Mouse (Mus musculus): ENCODE data around the gene Trabd2b. TPM values are rescaled to one million over a fixed set of nuclear protein-coding genes. Genes with fewer than 3 reads are reported as not detected.

Gene Trabd2b
- total and polyA plus RNA-seq, 2 experiments from 2014 or later: 0.63 to 0.71 TPM

DNA sequence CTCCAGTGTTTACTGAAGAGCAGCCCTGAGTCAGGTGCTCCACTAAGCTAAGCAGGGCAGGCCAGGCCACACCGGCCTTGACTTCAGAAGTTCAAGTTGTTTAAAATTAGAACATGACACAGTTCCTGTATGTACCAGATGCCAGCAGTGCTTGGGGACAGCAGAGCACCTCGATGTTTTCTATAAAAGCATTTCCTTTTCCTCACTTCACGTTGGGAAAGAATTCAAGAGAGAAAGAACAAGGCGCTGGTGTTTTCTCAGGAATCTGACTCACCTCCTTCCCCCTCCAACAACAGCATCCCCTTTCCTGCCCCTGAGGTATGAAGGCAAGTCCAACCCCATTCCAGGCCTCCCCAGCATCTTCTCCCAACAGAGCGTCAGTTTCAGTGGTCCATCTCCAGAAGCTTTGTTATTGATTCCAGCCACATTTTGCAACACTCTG lies 108.8 kb downstream of the Trabd2b start:
- WGBS: 81% methylated on average over 5 of the region's 5 CpGs

DNA sequence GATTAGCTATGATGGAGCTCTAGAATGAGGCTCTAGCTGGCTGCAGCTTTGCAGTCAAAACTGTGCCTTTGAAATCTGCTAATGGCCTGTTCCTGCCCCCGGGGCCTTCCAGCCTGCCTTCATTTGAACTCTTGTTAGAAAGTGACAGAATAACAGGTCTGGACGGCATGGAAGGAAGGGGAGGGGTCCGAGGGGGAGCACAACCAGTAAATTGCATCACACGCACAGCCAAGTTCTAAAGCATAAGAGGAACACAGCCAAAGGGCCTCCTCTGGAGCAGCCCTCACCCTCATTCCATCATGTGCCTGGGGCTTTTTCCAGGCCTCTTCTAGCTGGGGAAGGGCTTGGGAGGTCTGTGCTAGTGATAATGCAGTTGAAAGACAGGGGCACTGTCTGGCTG lies 110.1 kb downstream of the Trabd2b start:
- H3K27ac ChIP-seq (ENCODE audit: low read depth, low read length): no peak overlapping the region
- WGBS: 23% methylated on average over 4 of the region's 4 CpGs

More for the DNA sequence above, 108.8 kb downstream of the Trabd2b start:
- no peak for TF ChIP-seq CTCF (IDR thresholded peaks at IDR 0.05; ENCODE audit: low read depth)
- H3K9me3 ChIP-seq (ENCODE audit: low read length): no peaks in the 10 kb centered on the region
- no peak for DNase-seq
- H3K36me3 ChIP-seq (ENCODE audit: insufficient read depth): no peaks in the 10 kb centered on the region
- H3K4me3 ChIP-seq (ENCODE audit: low read depth, low read length): no peak overlapping the region
- H3K4me2 ChIP-seq (ENCODE audit: low read depth): no peak overlapping the region
- H3K27ac ChIP-seq (ENCODE audit: low read depth, low read length): no peak overlapping the region
- H3K9ac ChIP-seq: no peak overlapping the region
- H3K4me1 ChIP-seq (ENCODE audit: insufficient read depth): no peaks in the 10 kb centered on the region
- ATAC-seq: no peak; the same call in 1 of the 2 replicates
- H3K27me3 ChIP-seq (ENCODE audit: insufficient read depth, low read length): no peaks in the 10 kb centered on the region

DNA sequence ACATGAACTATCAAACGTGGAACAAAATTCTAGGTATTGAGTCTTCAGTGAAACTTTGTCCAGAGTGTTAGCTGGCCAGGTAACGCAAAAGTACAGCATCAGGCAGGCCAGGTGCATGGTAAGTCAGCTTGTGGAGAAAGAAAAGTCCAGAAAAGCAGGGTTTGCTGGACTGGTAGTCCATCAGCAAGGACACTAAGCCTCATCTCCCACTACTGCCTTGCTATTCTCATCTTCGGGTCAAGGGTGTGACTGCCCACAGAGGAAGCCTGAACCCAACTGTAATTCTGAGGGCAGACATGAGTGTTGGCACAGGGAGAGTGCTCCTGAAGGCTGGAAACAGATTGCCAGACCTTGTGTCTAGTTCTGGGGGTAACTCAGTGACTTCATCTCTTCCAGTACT lies 111.5 kb downstream of the Trabd2b start:
- no peaks in the 10 kb centered on the region for H3K27me3 ChIP-seq (ENCODE audit: insufficient read depth, low read length)
- no peak overlapping the region for H3K4me3 ChIP-seq (ENCODE audit: low read depth, low read length)
- H3K4me1 ChIP-seq (ENCODE audit: insufficient read depth): no peaks in the 10 kb centered on the region
- H3K36me3 ChIP-seq (ENCODE audit: insufficient read depth): no peaks in the 10 kb centered on the region
- no peak for DNase-seq
- 90% methylated on average over 3 of the region's 3 CpGs for WGBS
- H3K4me2 ChIP-seq (ENCODE audit: low read depth): no peak overlapping the region
- TF ChIP-seq CTCF (IDR thresholded peaks at IDR 0.05; ENCODE audit: low read depth): no peak
- no peak for ATAC-seq
- no peak overlapping the region for H3K27ac ChIP-seq (ENCODE audit: low read depth, low read length)
- H3K9ac ChIP-seq: no peak overlapping the region
- H3K9me3 ChIP-seq (ENCODE audit: low read length): no peaks in the 10 kb centered on the region

More for the DNA sequence above, 110.1 kb downstream of the Trabd2b start:
- no peak for TF ChIP-seq CTCF (IDR thresholded peaks at IDR 0.05; ENCODE audit: low read depth)
- Histone ChIP-seq H3K4me2 (ENCODE audit: low read depth) (no peak overlapping the region), H3K9ac (no peak overlapping the region), H3K27me3 (ENCODE audit: insufficient read depth, low read length) (no peaks in the 10 kb centered on the region), H3K36me3 (ENCODE audit: insufficient read depth) (no peaks in the 10 kb centered on the region), H3K4me1 (ENCODE audit: insufficient read depth) (no peaks in the 10 kb centered on the region), H3K4me3 (ENCODE audit: low read depth, low read length) (no peak overlapping the region), H3K9me3 (ENCODE audit: low read length) (no peaks in the 10 kb centered on the region)
- ATAC-seq (no peak), DNase-seq (no peak)

DNA sequence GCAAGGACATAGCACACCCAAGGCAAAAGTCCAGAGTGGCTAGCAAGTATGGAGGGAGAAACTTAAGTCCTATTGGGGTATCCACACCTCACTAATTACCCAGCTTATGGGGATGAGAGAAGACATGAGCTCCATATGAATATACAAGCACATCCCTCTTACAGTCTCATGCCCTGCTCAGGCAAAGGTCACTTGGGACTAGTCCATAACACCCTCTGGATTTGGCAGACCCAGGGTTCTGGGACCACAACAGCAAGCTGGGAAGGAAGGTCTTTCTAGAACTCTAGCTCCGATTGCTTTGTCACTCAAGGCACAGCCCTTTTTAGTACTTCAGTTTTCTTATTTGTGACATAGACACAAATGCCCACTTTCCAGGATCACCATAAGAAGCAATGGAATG lies 112.0 kb downstream of the Trabd2b start:
- H3K27me3 ChIP-seq (ENCODE audit: insufficient read depth, low read length): no peaks in the 10 kb centered on the region
- H3K4me1 ChIP-seq (ENCODE audit: insufficient read depth): no peaks in the 10 kb centered on the region
- no peak overlapping the region for H3K9ac ChIP-seq
- no peak overlapping the region for H3K4me3 ChIP-seq (ENCODE audit: low read depth, low read length)
- H3K4me2 ChIP-seq (ENCODE audit: low read depth): no peak overlapping the region
- no peaks in the 10 kb centered on the region for H3K9me3 ChIP-seq (ENCODE audit: low read length)
- no peak for TF ChIP-seq CTCF (IDR thresholded peaks at IDR 0.05; ENCODE audit: low read depth)
- H3K27ac ChIP-seq (ENCODE audit: low read depth, low read length): no peak overlapping the region
- ATAC-seq (no peak), DNase-seq (no peak)
- WGBS: 94% methylated on average over 1 of the region's 1 CpGs
- no peaks in the 10 kb centered on the region for H3K36me3 ChIP-seq (ENCODE audit: insufficient read depth)

DNA sequence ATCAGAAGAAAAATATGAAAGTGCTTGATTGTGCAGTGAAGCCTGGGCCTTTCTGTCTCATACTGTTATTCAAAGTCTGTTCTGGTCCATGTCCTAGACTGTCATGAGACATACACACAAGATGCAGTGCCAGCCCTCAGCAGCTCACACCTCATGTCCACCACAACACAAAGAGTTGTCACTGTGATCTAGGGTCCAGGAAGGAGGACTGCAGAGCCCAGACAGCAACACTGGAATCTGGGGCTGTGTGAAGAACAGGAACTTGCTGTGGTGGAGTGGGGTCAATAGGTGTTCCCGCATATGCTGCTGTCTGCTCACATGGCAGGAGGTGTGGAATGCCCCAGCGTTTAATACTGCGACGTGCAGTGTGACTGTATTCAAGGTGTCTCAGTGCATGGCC lies 112.8 kb downstream of the Trabd2b start:
- H3K4me3 ChIP-seq (ENCODE audit: low read depth, low read length): no peak overlapping the region
- H3K9me3 ChIP-seq (ENCODE audit: low read length): no peaks in the 10 kb centered on the region
- H3K36me3 ChIP-seq (ENCODE audit: insufficient read depth): no peaks in the 10 kb centered on the region
- no peaks in the 10 kb centered on the region for H3K27me3 ChIP-seq (ENCODE audit: insufficient read depth, low read length)
- no peak overlapping the region for H3K4me2 ChIP-seq (ENCODE audit: low read depth)
- ATAC-seq (no peak), DNase-seq (no peak)
- H3K9ac ChIP-seq: no peak overlapping the region
- 92% methylated on average over 4 of the region's 4 CpGs for WGBS
- H3K27ac ChIP-seq (ENCODE audit: low read depth, low read length): no peak overlapping the region
- H3K4me1 ChIP-seq (ENCODE audit: insufficient read depth): no peaks in the 10 kb centered on the region
- no peak for TF ChIP-seq CTCF (IDR thresholded peaks at IDR 0.05; ENCODE audit: low read depth)

DNA sequence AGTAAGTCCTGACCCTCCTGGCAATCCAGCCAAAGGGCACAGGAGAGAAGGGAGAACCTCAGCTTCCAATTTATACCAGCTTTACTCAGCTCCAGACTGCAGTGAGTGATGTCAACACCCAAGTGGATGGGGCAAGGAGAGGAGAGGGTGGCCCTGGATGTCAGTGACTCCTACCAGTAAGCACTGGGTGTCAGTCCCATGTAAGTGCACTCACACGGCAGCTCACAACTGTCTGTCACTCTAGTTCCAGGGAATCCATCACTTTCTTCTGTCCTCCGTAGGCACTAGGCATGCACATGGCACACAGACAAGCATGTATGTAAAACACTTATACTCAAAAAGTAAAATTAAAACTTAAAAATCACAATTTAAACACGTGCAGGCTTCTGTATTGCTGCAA lies 113.4 kb downstream of the Trabd2b start:
- no peak for TF ChIP-seq CTCF (IDR thresholded peaks at IDR 0.05; ENCODE audit: low read depth)
- Histone ChIP-seq H3K9ac (no peak overlapping the region), H3K9me3 (ENCODE audit: low read length) (no peaks in the 10 kb centered on the region), H3K36me3 (ENCODE audit: insufficient read depth) (no peaks in the 10 kb centered on the region), H3K4me3 (ENCODE audit: low read depth, low read length) (no peak overlapping the region), H3K4me2 (ENCODE audit: low read depth) (no peak overlapping the region), H3K27ac (ENCODE audit: low read depth, low read length) (no peak overlapping the region), H3K27me3 (ENCODE audit: insufficient read depth, low read length) (no peaks in the 10 kb centered on the region), H3K4me1 (ENCODE audit: insufficient read depth) (no peaks in the 10 kb centered on the region)
- ATAC-seq: no peak
- no peak for DNase-seq
- 86% methylated on average over 3 of the region's 3 CpGs for WGBS

DNA sequence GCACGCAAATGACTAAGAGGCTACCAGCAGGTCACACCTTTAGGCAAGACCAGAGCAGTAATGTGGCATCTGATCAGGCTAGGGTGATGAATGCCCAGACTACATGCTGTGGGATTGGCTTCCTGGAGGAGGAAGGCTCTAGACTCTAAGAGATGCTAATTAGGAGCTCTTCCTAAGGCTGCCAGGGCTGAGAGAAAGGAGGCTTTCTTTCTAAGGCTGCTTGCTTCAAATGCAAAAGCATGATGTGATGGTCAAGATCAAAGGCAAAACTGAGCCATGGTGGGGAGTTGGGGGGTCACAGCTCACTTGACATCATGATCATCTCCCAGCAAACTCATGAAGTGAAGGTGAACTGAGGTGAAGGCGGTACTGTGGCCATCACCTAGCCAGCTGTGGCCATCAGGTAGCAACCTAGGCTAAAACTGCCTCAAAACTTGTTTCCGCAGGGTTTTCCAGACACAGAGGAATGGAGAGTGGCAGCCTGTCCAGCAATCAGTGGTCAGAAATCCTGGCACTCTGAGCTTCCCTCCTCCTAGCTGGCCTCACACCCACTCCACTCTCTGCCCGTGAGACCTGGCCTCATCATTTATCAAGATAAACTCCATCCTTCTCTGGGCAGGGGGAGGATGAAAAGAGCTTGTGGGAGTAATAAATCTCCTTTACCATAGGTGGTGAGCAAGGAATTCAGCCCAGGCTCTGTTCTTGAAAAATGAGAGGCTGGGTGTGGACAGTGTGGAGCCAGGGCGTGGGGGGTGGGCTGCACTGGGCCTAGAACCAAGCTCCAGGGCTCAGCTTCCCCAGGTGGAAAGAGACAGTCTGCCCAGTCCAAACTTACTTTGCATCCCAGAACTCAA lies 117.0 kb downstream of the Trabd2b start:
- Histone ChIP-seq H3K4me1 (ENCODE audit: insufficient read depth) (no peaks in the 10 kb centered on the region), H3K9ac (no peak overlapping the region), H3K9me3 (ENCODE audit: low read length) (no peaks in the 10 kb centered on the region), H3K4me2 (ENCODE audit: low read depth) (no peak overlapping the region), H3K36me3 (ENCODE audit: insufficient read depth) (no peaks in the 10 kb centered on the region), H3K27ac (ENCODE audit: low read depth, low read length) (no peak overlapping the region), H3K4me3 (ENCODE audit: low read depth, low read length) (no peak overlapping the region), H3K27me3 (ENCODE audit: insufficient read depth, low read length) (no peaks in the 10 kb centered on the region)
- no peak for TF ChIP-seq CTCF (IDR thresholded peaks at IDR 0.05; ENCODE audit: low read depth)
- WGBS: 85% methylated on average over 5 of the region's 5 CpGs
- ATAC-seq: no peak
- DNase-seq: no peak

Data from forebrain, postnatal 0 days (tissue).